Mouse (Mus musculus) MEL (cell line): ENCODE data around the gene Ikzf5.

Experiments used
- CHD2 ChIP-seq: IDR thresholded peaks from 2 replicates; pipeline ENCODE4 v1.6.1; 2011; ENCODE audit warnings: low read length, improper control_type of control experiment
- CTCF ChIP-seq, 3 experiments: IDR thresholded peaks in 2 of 3; conservative IDR thresholded peaks in 1 of 3; 2 replicates each; pipeline ENCODE4 v1.5.1; 2011 to 2012; ENCODE audit warnings: low read length in 3 of 3, low read depth in 2 of 3, mild to moderate bottlenecking in 2 of 3, improper control_type of control experiment in 1 of 3, inconsistent platforms in 1 of 3, mixed read lengths in 1 of 3, moderate library complexity in 1 of 3; ENCODE audit not compliant: control insufficient read depth in 1 of 3, insufficient read depth in 1 of 3, poor library complexity in 1 of 3, severe bottlenecking in 1 of 3
- EP300 ChIP-seq, 2 experiments: IDR thresholded peaks; 2 replicates each; pipeline ENCODE4 v1.6.1; 2011; ENCODE audit warnings: improper control_type of control experiment in 2 of 2, low read length in 2 of 2, low read depth in 1 of 2, mild to moderate bottlenecking in 1 of 2
- GATA1 ChIP-seq: IDR thresholded peaks from 2 replicates; pipeline ENCODE4 v1.6.1; 2011; ENCODE audit warnings: low read depth, low read length, improper control_type of control experiment
- MAZ ChIP-seq: IDR thresholded peaks from 2 replicates; pipeline ENCODE4 v1.6.1; 2012; ENCODE audit warnings: low read depth, mild to moderate bottlenecking, inconsistent platforms, low read length, improper control_type of control experiment
- NELFE ChIP-seq: IDR thresholded peaks from 2 replicates; pipeline ENCODE4 v1.6.1; 2011; ENCODE audit warnings: low read depth, low read length, improper control_type of control experiment
- POLR2A ChIP-seq, 2 experiments: IDR thresholded peaks; 2 replicates each; pipeline ENCODE4 v1.6.1; 2011 to 2012; ENCODE audit warnings: low read length in 2 of 2, mild to moderate bottlenecking in 2 of 2, control low read depth in 1 of 2, improper control_type of control experiment in 1 of 2, low read depth in 1 of 2, moderate library complexity in 1 of 2; ENCODE audit not compliant: control insufficient read depth in 1 of 2, insufficient read depth in 1 of 2, poor library complexity in 1 of 2
- UBTF ChIP-seq: IDR thresholded peaks from 2 replicates; pipeline ENCODE4 v1.6.1; 2012; ENCODE audit warnings: low read depth, mild to moderate bottlenecking, inconsistent platforms, low read length, improper control_type of control experiment, moderate library complexity, borderline replicate concordance; ENCODE audit not compliant: insufficient read depth
- USF1 ChIP-seq: IDR thresholded peaks from 2 replicates; pipeline ENCODE4 v1.6.1; 2014; ENCODE audit warnings: low read depth, mild to moderate bottlenecking, inconsistent platforms, low read length, improper control_type of control experiment, moderate library complexity
- ZNF384 ChIP-seq: IDR thresholded peaks from 2 replicates; pipeline ENCODE4 v1.6.1; 2012; ENCODE audit warnings: low read depth, mild to moderate bottlenecking, inconsistent platforms, low read length, improper control_type of control experiment

DNA sequence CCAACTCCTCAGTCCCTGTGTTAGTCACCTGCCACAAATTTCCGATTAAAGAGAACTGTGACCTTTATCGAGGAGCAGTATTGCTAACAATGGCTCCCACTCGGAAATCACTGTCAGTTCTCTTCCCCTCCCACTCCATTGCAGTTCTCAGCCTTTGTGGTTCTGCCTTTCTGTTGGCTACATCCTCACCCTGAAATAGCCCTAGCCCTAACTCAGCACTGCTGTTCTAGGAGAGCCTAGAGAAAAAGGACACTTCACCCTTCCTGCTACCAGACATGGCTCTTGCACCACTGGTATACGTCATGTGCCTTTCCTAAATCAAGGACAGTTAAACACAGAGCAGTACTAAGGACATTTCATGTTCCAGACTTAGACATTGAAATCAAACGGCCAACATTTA is 17.0 kb upstream of the Ikzf5 start:
- TF ChIP-seq EP300 (IDR thresholded peaks at IDR 0.05; ENCODE audit: low read depth in 1 of 2, low read length in 2 of 2) (no peak), CTCF (IDR thresholded peaks at IDR 0.05 in 2 of 3, conservative IDR thresholded peaks at IDR 0.05 in 1 of 3; ENCODE audit: control insufficient read depth in 1 of 3, insufficient read depth in 1 of 3, low read depth in 2 of 3, low read length in 3 of 3, poor library complexity in 1 of 3, severe bottlenecking in 1 of 3) (no peak), NELFE (no peak), ZNF384 (no peak), MAZ (no peak), USF1 (no peak), CHD2 (no peak), POLR2A (IDR thresholded peaks at IDR 0.05; ENCODE audit: control insufficient read depth in 1 of 2, insufficient read depth in 1 of 2, low read depth in 1 of 2, low read length in 2 of 2, poor library complexity in 1 of 2) (no peak), GATA1 (no peak), UBTF (no peak)
